Mouse (Mus musculus) megakaryocyte, embryonic 14.5 days (primary cell): ENCODE measurements around the gene Cep152.

Source experiments
- FLI1 ChIP-seq: IDR thresholded peaks from 2 replicates; pipeline ENCODE4 v1.6.1; 2012; ENCODE audit warnings: low read length, inconsistent platforms, mixed read lengths
- GATA1 ChIP-seq: IDR thresholded peaks from 3 replicates; pipeline ENCODE4 v1.6.1; 2012; ENCODE audit warnings: mixed read lengths, low read length, inconsistent platforms, borderline replicate concordance

DNA sequence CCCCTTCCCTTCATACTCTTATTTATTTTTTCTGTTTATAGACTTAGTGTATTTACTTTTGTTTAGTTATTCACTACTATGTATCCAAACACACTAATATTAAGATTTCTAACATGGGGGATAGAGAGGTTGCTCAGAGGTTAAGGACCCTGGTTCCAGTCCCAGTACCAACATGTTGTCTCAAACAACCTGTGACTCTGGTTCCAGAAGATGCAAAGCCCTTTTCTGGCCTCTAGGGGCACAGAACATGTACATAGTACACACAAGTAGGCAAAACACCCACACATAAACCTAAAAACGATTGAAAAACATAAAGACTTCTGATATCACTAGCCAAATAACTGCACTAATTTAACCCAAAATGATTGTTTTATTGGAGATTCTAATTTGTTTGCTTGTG, 45.9 kb upstream of the Cep152 start:
- TF ChIP-seq GATA1 (no peak), FLI1 (no peak)
